Mouse (Mus musculus): ENCODE data around the gene Ppp1r14a. TPM values are rescaled to one million over a fixed set of nuclear protein-coding genes. Genes with fewer than 3 reads are reported as not detected.

Gene Ppp1r14a
- polyA plus RNA-seq (2015; fragmentation: Nextera tagmentation; extraction: Ambion mirVana), result 53.3 and 64.8 TPM in 2 replicates

GRCm38 (mm10) chr7:29288942-29289638, at the start of gene Ppp1r14a:
Gene Ppp1r14a, plus strand, starts transcription at chr7:29289308.
- peak; percentile 78 for DNase-seq (ENCODE audit: low spot score)
- Histone ChIP-seq H3K36me3 (ENCODE audit: control insufficient read depth, insufficient read depth, low read length) (no peaks in the 10 kb centered on the region), H3K4me3 (ENCODE audit: low read depth, low read length) (peak within 1 kb of the TSS; percentile 55), H3K4me1 (replicated peaks; ENCODE audit: control insufficient read depth, insufficient read depth) (peaks cover 5% of the 10 kb centered on the region; the same call in 1 of the 2 replicates), H3K9me3 (ENCODE audit: control insufficient read depth, low read length) (no peaks in the 10 kb centered on the region), H3K27ac (replicated peaks) (peak within 1 kb of the TSS; percentile 90), H3K27me3 (ENCODE audit: control insufficient read depth, insufficient read depth, low read length) (no peaks in the 10 kb centered on the region), H3K9ac (ENCODE audit: low read length) (peak within 1 kb of the TSS; percentile 67), H3K4me2 (replicated peaks; ENCODE audit: low read depth) (peak within 1 kb of the TSS; percentile 88)
- peak; percentile 16; the same call in 1 of the 2 replicates for ATAC-seq (ENCODE audit: low FRiP score, low TSS enrichment)
- 1% methylated on average over 49 of the region's 59 CpGs for WGBS
- TF ChIP-seq CTCF (IDR thresholded peaks at IDR 0.05; ENCODE audit: low read depth), result peak; percentile 83
- no peak for TF ChIP-seq EP300 (optimal IDR thresholded peaks at IDR 0.05)

- Histone ChIP-seq H3K36me3 (ENCODE audit: control insufficient read depth, insufficient read depth, low read length) (0 out of 2 replicates have a peak, but pooled peaks cover 2% of the 10 kb centered on the region), H3K9ac (ENCODE audit: low read length) (no peak overlapping the region), H3K4me2 (replicated peaks; ENCODE audit: low read depth) (no peak overlapping the region), H3K4me1 (replicated peaks; ENCODE audit: control insufficient read depth, insufficient read depth) (no peaks in the 10 kb centered on the region), H3K27ac (replicated peaks) (no peak overlapping the region), H3K9me3 (ENCODE audit: control insufficient read depth, low read length) (no peaks in the 10 kb centered on the region), H3K27me3 (ENCODE audit: control insufficient read depth, insufficient read depth, low read length) (no peaks in the 10 kb centered on the region), H3K4me3 (ENCODE audit: low read depth, low read length) (no peak overlapping the region)
- TF ChIP-seq CTCF (IDR thresholded peaks at IDR 0.05; ENCODE audit: low read depth) (peak; percentile 76), EP300 (optimal IDR thresholded peaks at IDR 0.05) (no peak)
- DNase-seq (ENCODE audit: low spot score) (no peak), ATAC-seq (ENCODE audit: low FRiP score, low TSS enrichment) (no peak)
- WGBS, result 90% methylated on average over 7 of the region's 7 CpGs
Observed at GRCm38 (mm10) chr7:29244732-29245416, 44.2 kb upstream of the Ppp1r14a start.

- no peaks in the 10 kb centered on the region for H3K27me3 ChIP-seq (ENCODE audit: control insufficient read depth, insufficient read depth, low read length)
- no peaks in the 10 kb centered on the region for H3K4me1 ChIP-seq (replicated peaks; ENCODE audit: control insufficient read depth, insufficient read depth)
- no peak overlapping the region for H3K27ac ChIP-seq (replicated peaks)
- ATAC-seq (ENCODE audit: low FRiP score, low TSS enrichment), result no peak
- no peak overlapping the region for H3K4me2 ChIP-seq (replicated peaks; ENCODE audit: low read depth)
- DNase-seq (ENCODE audit: low spot score), result no peak
- H3K36me3 ChIP-seq (ENCODE audit: control insufficient read depth, insufficient read depth, low read length), result 0 out of 2 replicates have a peak, but pooled peaks cover 2% of the 10 kb centered on the region
- H3K9me3 ChIP-seq (ENCODE audit: control insufficient read depth, low read length), result no peaks in the 10 kb centered on the region
- TF ChIP-seq CTCF (IDR thresholded peaks at IDR 0.05; ENCODE audit: low read depth), result no peak
- TF ChIP-seq EP300 (optimal IDR thresholded peaks at IDR 0.05), result no peak
- no peak overlapping the region for H3K9ac ChIP-seq (ENCODE audit: low read length)
- WGBS, result 46% methylated on average over 5 of the region's 5 CpGs
- H3K4me3 ChIP-seq (ENCODE audit: low read depth, low read length), result no peak overlapping the region
Observed at GRCm38 (mm10) chr7:29246015-29246414, 43.1 kb upstream of the Ppp1r14a start.

GRCm38 (mm10) chr7:29246619-29247313, 42.3 kb upstream of the Ppp1r14a start:
- peak overlapping the region; percentile 48 for H3K4me3 ChIP-seq (ENCODE audit: low read depth, low read length)
- TF ChIP-seq CTCF (IDR thresholded peaks at IDR 0.05; ENCODE audit: low read depth) (no peak), EP300 (optimal IDR thresholded peaks at IDR 0.05) (no peak)
- no peak for DNase-seq (ENCODE audit: low spot score)
- 0 out of 2 replicates have a peak, but pooled peaks cover 2% of the 10 kb centered on the region for H3K36me3 ChIP-seq (ENCODE audit: control insufficient read depth, insufficient read depth, low read length)
- peak overlapping the region; percentile 35; the same call in 1 of the 2 replicates for H3K27ac ChIP-seq (replicated peaks)
- no peak for ATAC-seq (ENCODE audit: low FRiP score, low TSS enrichment)
- no peaks in the 10 kb centered on the region for H3K9me3 ChIP-seq (ENCODE audit: control insufficient read depth, low read length)
- 0 out of 2 replicates have a peak overlapping the region, but pooled peaks have one; percentile 38 for H3K9ac ChIP-seq (ENCODE audit: low read length)
- H3K27me3 ChIP-seq (ENCODE audit: control insufficient read depth, insufficient read depth, low read length), result no peaks in the 10 kb centered on the region
- H3K4me1 ChIP-seq (replicated peaks; ENCODE audit: control insufficient read depth, insufficient read depth), result no peaks in the 10 kb centered on the region
- 76% methylated on average over 21 of the region's 21 CpGs for WGBS
- peak overlapping the region; percentile 46 for H3K4me2 ChIP-seq (replicated peaks; ENCODE audit: low read depth)

DNA sequence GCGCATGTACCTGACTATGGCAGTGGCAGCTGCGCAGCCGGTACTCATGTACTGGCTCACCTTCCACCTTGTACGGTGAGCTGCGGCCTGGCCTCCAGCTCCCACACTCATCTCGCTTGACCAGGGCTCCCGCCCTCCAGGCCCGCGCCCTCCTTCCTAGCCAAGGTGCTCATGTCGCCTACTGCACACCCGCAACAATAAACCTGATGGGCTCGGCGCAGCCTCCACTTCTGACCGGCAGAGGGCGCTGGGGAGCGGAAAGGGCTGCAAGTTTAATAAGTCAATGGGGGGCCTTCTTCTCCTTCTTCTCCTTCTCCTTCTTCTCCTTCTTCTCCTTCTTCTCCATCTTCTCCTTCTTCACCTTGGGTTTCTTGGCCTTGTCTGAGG, 41.8 kb upstream of the Ppp1r14a start:
- H3K9me3 ChIP-seq (ENCODE audit: control insufficient read depth, low read length), result no peaks in the 10 kb centered on the region
- H3K27ac ChIP-seq (replicated peaks), result peak overlapping the region; percentile 90
- TF ChIP-seq EP300 (optimal IDR thresholded peaks at IDR 0.05) (no peak), CTCF (IDR thresholded peaks at IDR 0.05; ENCODE audit: low read depth) (peak; percentile 96)
- DNase-seq (ENCODE audit: low spot score) (peak; percentile 91), ATAC-seq (ENCODE audit: low FRiP score, low TSS enrichment) (no peak; the same call in 1 of the 2 replicates)
- H3K36me3 ChIP-seq (ENCODE audit: control insufficient read depth, insufficient read depth, low read length), result 0 out of 2 replicates have a peak, but pooled peaks cover 2% of the 10 kb centered on the region
- peak overlapping the region; percentile 70 for H3K9ac ChIP-seq (ENCODE audit: low read length)
- no peaks in the 10 kb centered on the region for H3K4me1 ChIP-seq (replicated peaks; ENCODE audit: control insufficient read depth, insufficient read depth)
- H3K27me3 ChIP-seq (ENCODE audit: control insufficient read depth, insufficient read depth, low read length), result no peaks in the 10 kb centered on the region
- peak overlapping the region; percentile 46 for H3K4me2 ChIP-seq (replicated peaks; ENCODE audit: low read depth)
- 31% methylated on average over 16 of the region's 16 CpGs for WGBS
- H3K4me3 ChIP-seq (ENCODE audit: low read depth, low read length), result peak overlapping the region; percentile 48

Measured in stomach, postnatal 0 days (tissue).